Mouse (Mus musculus): ENCODE results near the gene Tspan12. TPM values are rescaled to one million over a fixed set of nuclear protein-coding genes. Genes with fewer than 3 reads are reported as not detected.

Gene Tspan12
- total RNA-seq, 2 experiments from 2014 or later: 114 to 129 TPM

GRCm38 (mm10) chr6:21787274-21787673, 65.0 kb downstream of the Tspan12 start:
- no peak for DNase-seq (ENCODE audit: low spot score in 2 of 2)

DNA sequence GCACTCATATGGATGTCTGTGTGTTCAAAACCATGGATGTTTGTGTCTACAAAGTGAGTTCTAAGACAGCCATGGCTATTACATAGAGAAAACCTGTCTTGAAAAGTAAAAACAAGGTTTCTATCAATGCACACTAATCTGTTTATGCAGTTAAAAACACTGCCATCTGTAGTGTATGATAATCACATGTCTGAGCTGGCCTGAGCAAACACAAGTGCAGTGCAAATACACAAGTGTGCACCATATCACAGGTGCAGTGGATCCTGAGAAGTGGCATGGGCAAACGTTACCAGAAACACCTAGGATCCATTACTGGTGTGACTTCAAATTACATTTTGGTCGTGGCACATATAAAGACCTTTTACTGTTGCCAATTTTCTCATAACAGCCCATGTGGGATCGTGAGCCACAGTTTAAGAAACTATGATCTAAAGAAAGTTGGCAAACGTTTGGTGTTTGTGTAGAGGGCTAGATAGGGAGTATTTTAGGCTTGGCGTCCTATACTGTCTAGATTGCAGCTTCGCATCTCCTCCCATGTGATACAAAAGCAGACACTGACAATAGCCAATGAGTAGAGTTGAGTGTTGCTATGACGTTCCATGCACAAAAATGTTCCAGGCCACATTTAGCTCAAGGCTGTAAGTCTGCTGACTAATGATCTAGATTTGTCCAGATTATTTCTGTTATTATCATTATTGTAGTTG, 78.0 kb downstream of the Tspan12 start:
- DNase-seq (ENCODE audit: low spot score in 2 of 2): no peak

GRCm38 (mm10) chr6:21769447-21769809, 82.9 kb downstream of the Tspan12 start:
- no peak for DNase-seq (ENCODE audit: low spot score in 2 of 2)

GRCm38 (mm10) chr6:21768745-21769446, 83.4 kb downstream of the Tspan12 start:
- no peak for DNase-seq (ENCODE audit: low spot score in 2 of 2)

DNA sequence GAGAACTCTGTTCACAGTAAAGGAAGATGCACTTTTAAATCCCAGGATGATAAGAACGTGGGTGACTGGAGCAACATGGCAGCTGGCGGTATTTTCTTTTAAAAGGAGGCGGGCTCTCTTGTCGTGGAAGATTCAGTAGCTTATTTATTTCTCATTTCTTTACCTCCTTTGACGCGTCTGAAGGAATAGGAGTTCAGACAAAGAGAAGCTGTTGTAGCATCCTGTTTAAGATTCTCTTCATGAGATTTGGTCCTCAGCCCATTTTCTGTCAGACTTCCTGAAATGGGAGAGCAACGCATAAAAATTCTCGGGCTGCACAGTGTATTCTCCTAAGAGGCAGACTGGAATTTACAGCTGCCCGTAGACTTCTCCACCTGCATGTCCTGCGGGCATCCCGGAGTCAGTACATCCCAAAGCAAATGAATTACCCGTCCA, 84.5 kb downstream of the Tspan12 start:
- DNase-seq (ENCODE audit: low spot score in 2 of 2): no peak

DNA sequence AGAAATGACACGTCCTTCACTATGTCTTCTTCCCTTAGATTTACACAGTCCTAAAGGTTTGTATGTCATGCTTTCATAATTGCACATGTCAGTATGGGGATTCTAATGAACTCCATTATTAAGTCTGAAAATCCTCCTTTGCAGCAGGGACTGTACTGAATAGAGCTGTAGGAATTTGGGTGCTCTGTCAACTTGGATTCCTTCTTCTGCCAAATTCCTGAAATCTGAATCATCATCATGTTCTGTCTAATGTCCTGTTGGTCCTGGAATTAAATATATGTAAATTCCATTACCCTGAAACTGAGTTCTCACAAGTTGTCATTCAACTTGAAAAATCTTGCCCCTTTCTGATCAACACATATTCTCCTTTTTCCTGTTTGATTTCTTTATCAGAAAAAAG, 104.8 kb downstream of the Tspan12 start:
- DNase-seq (ENCODE audit: low spot score in 2 of 2): no peak

GRCm38 (mm10) chr6:21744615-21745266, 107.6 kb downstream of the Tspan12 start:
- no peak for DNase-seq (ENCODE audit: low spot score in 2 of 2)

GRCm38 (mm10) chr6:21740606-21741005, 111.7 kb downstream of the Tspan12 start:
- no peak for DNase-seq (ENCODE audit: low spot score in 2 of 2)

- no peak for DNase-seq (ENCODE audit: low spot score in 2 of 2)
Measured at GRCm38 (mm10) chr6:21722238-21722637, 130.1 kb downstream of the Tspan12 start.

Other genes with a start within 250 kb of the Tspan12 start
- gene Ing3, start 97.1 kb upstream of the Tspan12 start, total RNA-seq (2021): 10 to 100 TPM; 26.4 to 29.9 TPM
- 10 to 100 TPM; 25.1 to 29.0 TPM for gene Cped1, start 133.4 kb upstream of the Tspan12 start, total RNA-seq (2021)

Data from adrenal gland, postnatal 4 days (tissue).